Mouse (Mus musculus): ENCODE results near the gene Lrrc27. TPM values are rescaled to one million over a fixed set of nuclear protein-coding genes. Genes with fewer than 3 reads are reported as not detected.

The Lrrc27 gene
- total and polyA plus RNA-seq, 3 experiments: 0.54 to 1.3 TPM; not detected in 1

GRCm38 (mm10) chr7:139186436-139186835 is 26.4 kb upstream of the Lrrc27 start:
- TF ChIP-seq ETS1 (IDR thresholded peaks at IDR 0.05; ENCODE audit: low read depth, low read length): no peak
- TF ChIP-seq RAD21 (IDR thresholded peaks at IDR 0.05; ENCODE audit: low read depth, low read length): no peak
- TF ChIP-seq GATA1 (IDR thresholded peaks at IDR 0.05; ENCODE audit: low read depth, low read length): no peak
- TF ChIP-seq JUND (IDR thresholded peaks at IDR 0.05; ENCODE audit: low read depth, low read length): no peak
- TF ChIP-seq ZKSCAN1 (IDR thresholded peaks at IDR 0.05; ENCODE audit: low read depth, low read length): no peak
- TF ChIP-seq ELF1 (IDR thresholded peaks at IDR 0.05; ENCODE audit: low read depth, low read length): no peak
- TF ChIP-seq MAX (IDR thresholded peaks at IDR 0.05; ENCODE audit: low read length): no peak
- no peak for TF ChIP-seq MXI1 (IDR thresholded peaks at IDR 0.05; ENCODE audit: low read depth, low read length)
- TF ChIP-seq MAZ (IDR thresholded peaks at IDR 0.05; ENCODE audit: low read depth, low read length): no peak
- no peak for TF ChIP-seq KAT2A (conservative IDR thresholded peaks at IDR 0.05; ENCODE audit: low read depth, low read length)
- TF ChIP-seq ZC3H11A (IDR thresholded peaks at IDR 0.05; ENCODE audit: low read depth, low read length): no peak
- TF ChIP-seq NELFE (IDR thresholded peaks at IDR 0.05; ENCODE audit: low read depth, low read length): no peak
- TF ChIP-seq E2F4 (IDR thresholded peaks at IDR 0.05; ENCODE audit: borderline replicate concordance, low read depth, low read length): no peak
- Histone ChIP-seq H3K4me1 (ENCODE audit: control insufficient read depth in 1 of 2, insufficient read depth in 2 of 2, low read length in 2 of 2) (no peaks in the 10 kb centered on the region), H3K9ac (ENCODE audit: control insufficient read depth, low read depth, low read length, poor library complexity, severe bottlenecking) (no peak overlapping the region), H3K9me3 (replicated peaks; ENCODE audit: insufficient read depth, low read length) (no peaks in the 10 kb centered on the region), H3K4me3 (ENCODE audit: control insufficient read depth in 1 of 2, insufficient read depth in 1 of 2, low read depth in 2 of 2, low read length in 2 of 2) (no peak overlapping the region), H3K36me3 (ENCODE audit: control insufficient read depth in 1 of 2, insufficient read depth in 2 of 2, low read length in 2 of 2) (no peaks in the 10 kb centered on the region; a peak in 1 of 4 replicates), H3K27ac (ENCODE audit: control insufficient read depth, low read depth, low read length) (no peak overlapping the region), H3K27me3 (ENCODE audit: control insufficient read depth in 1 of 2, insufficient read depth in 2 of 2, low read length in 2 of 2) (no peaks in the 10 kb centered on the region; a peak in 1 of 4 replicates), H3K79me2 (ENCODE audit: control insufficient read depth, insufficient read depth, low read length, poor library complexity) (no peaks in the 10 kb centered on the region)
- no peak for DNase-seq (ENCODE audit: low read depth, low spot score)

DNA sequence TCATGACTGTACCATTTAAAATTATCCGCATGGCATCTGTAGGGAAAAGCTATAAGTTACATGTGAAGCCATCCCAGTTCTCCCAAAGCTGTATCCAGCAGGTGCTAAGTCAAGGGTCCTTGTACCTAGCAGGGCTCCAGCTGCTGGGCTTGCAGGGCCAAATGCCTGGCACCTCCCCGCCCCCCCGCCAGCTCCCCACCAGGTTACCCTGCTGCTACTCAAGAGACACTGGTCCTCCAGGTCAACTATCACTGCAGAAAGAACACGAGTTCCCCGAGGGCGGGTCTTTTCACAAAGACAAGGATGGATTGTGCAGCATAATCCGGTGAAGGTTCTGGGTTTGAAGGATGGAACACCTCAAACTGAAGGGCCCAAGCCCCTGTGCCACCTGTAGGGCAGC is 25.5 kb upstream of the Lrrc27 start:
- H3K79me2 ChIP-seq (ENCODE audit: control insufficient read depth, insufficient read depth, low read length, poor library complexity): no peaks in the 10 kb centered on the region
- H3K27me3 ChIP-seq (ENCODE audit: control insufficient read depth in 1 of 2, insufficient read depth in 2 of 2, low read length in 2 of 2): no peaks in the 10 kb centered on the region; a peak in 1 of 4 replicates
- H3K9ac ChIP-seq (ENCODE audit: control insufficient read depth, low read depth, low read length, poor library complexity, severe bottlenecking): no peak overlapping the region
- DNase-seq (ENCODE audit: low read depth, low spot score): no peak
- no peak for TF ChIP-seq USF2 (IDR thresholded peaks at IDR 0.05; ENCODE audit: borderline replicate concordance in 1 of 2, insufficient read depth in 1 of 2, low read depth in 1 of 2, low read length in 2 of 2)
- TF ChIP-seq CHD2 (IDR thresholded peaks at IDR 0.05; ENCODE audit: low read length): no peak
- no peak for TF ChIP-seq POLR2AphosphoS5 (IDR thresholded peaks at IDR 0.05; ENCODE audit: borderline replicate concordance, low read depth, low read length)
- TF ChIP-seq ZKSCAN1 (IDR thresholded peaks at IDR 0.05; ENCODE audit: low read depth, low read length): no peak
- no peak for TF ChIP-seq USF1 (IDR thresholded peaks at IDR 0.05; ENCODE audit: low read depth, low read length)
- no peak for TF ChIP-seq ETS1 (IDR thresholded peaks at IDR 0.05; ENCODE audit: low read depth, low read length)
- no peak for TF ChIP-seq ZMIZ1 (IDR thresholded peaks at IDR 0.05; ENCODE audit: low read depth, low read length)
- TF ChIP-seq ZC3H11A (IDR thresholded peaks at IDR 0.05; ENCODE audit: low read depth, low read length): no peak
- H3K9me3 ChIP-seq (replicated peaks; ENCODE audit: insufficient read depth, low read length): no peaks in the 10 kb centered on the region
- no peak overlapping the region for H3K4me3 ChIP-seq (ENCODE audit: control insufficient read depth in 1 of 2, insufficient read depth in 1 of 2, low read depth in 2 of 2, low read length in 2 of 2)
- H3K27ac ChIP-seq (ENCODE audit: control insufficient read depth, low read depth, low read length): no peak overlapping the region
- H3K4me1 ChIP-seq (ENCODE audit: control insufficient read depth in 1 of 2, insufficient read depth in 2 of 2, low read length in 2 of 2): no peaks in the 10 kb centered on the region
- no peaks in the 10 kb centered on the region; a peak in 1 of 4 replicates for H3K36me3 ChIP-seq (ENCODE audit: control insufficient read depth in 1 of 2, insufficient read depth in 2 of 2, low read length in 2 of 2)

Data from MEL (cell line).